ENCODE assay signal across 11 mouse cellular contexts in genomic region chr12:55438058-55438457, GRCm38 (mm10). TPM values are rescaled to one million over a fixed set of nuclear protein-coding genes. Genes with fewer than 3 reads are reported as not detected.
DNase-seq lines count a peak whose midpoint lies in the region; ATAC-seq lines count a peak whose summit lies in the region.
"Had no signal": no experiment of that assay in that cellular context is flagged by ENCODE, and none has a peak within 500 bp of the region (broad histone marks: within the 10 kb centered on the region; RNA-seq: fewer than 3 reads in every experiment).

No protein-coding gene starts in this region.

- no peaks in the 10 kb centered on the region for H3K36me3 ChIP-seq in forebrain, embryonic 10.5 days (replicated peaks)
- H3K36me3 ChIP-seq in forebrain, embryonic 16.5 days (ENCODE audit: control insufficient read depth, insufficient read depth), result no peaks in the 10 kb centered on the region
- H3K36me3 ChIP-seq in lung, embryonic 16.5 days (ENCODE audit: control insufficient read depth, insufficient read depth, low read length), result no peaks in the 10 kb centered on the region
- H3K36me3 ChIP-seq in limb, embryonic 12.5 days, result no peaks in the 10 kb centered on the region
- no peaks in the 10 kb centered on the region for H3K36me3 ChIP-seq in stomach, embryonic 16.5 days (ENCODE audit: control insufficient read depth, insufficient read depth, low read length)

- H3K27ac ChIP-seq in forebrain, embryonic 10.5 days, result peak overlapping the region; percentile 85
- no peak overlapping the region for H3K27ac ChIP-seq in forebrain, embryonic 16.5 days (ENCODE audit: low read length)
- peak overlapping the region; percentile 32; the same call in 1 of the 2 replicates for H3K27ac ChIP-seq in lung, embryonic 16.5 days (ENCODE audit: low read length)
- peak overlapping the region; percentile 92 for H3K27ac ChIP-seq in limb, embryonic 12.5 days
- peak overlapping the region; percentile 65; the same call in 1 of the 2 replicates for H3K27ac ChIP-seq in stomach, embryonic 16.5 days (ENCODE audit: low read length)

- H3K4me2 ChIP-seq in forebrain, embryonic 16.5 days (ENCODE audit: low read length), result no peak overlapping the region
- H3K4me2 ChIP-seq in lung, embryonic 16.5 days (ENCODE audit: low read depth, low read length), result peak overlapping the region; percentile 26
- H3K4me2 ChIP-seq in limb, embryonic 12.5 days, result peak overlapping the region; percentile 45
- H3K4me2 ChIP-seq in stomach, embryonic 16.5 days (ENCODE audit: low read depth, low read length), result no peak overlapping the region

- WGBS in forebrain, embryonic 10.5 days, result 66% methylated on average over 10 of the region's 10 CpGs
- 62% methylated on average over 10 of the region's 10 CpGs for WGBS in forebrain, embryonic 16.5 days
- 75% methylated on average over 10 of the region's 10 CpGs for WGBS in lung, embryonic 16.5 days
- WGBS in limb, embryonic 12.5 days, result 67% methylated on average over 10 of the region's 10 CpGs
- WGBS in stomach, embryonic 16.5 days, result 69% methylated on average over 10 of the region's 10 CpGs

- peaks cover 45% of the 10 kb centered on the region for H3K4me1 ChIP-seq in forebrain, embryonic 10.5 days
- peaks cover 10% of the 10 kb centered on the region for H3K4me1 ChIP-seq in forebrain, embryonic 16.5 days (replicated peaks; ENCODE audit: control insufficient read depth, insufficient read depth, low read length)
- H3K4me1 ChIP-seq in lung, embryonic 16.5 days (replicated peaks; ENCODE audit: control insufficient read depth, insufficient read depth, low read length), result peaks cover 28% of the 10 kb centered on the region
- peaks cover 36% of the 10 kb centered on the region for H3K4me1 ChIP-seq in limb, embryonic 12.5 days (replicated peaks)
- H3K4me1 ChIP-seq in stomach, embryonic 16.5 days (ENCODE audit: control insufficient read depth, insufficient read depth, low read length), result peaks cover 34% of the 10 kb centered on the region

- H3K27me3 ChIP-seq in forebrain, embryonic 10.5 days (ENCODE audit: poor library complexity, severe bottlenecking), result no peaks in the 10 kb centered on the region
- H3K27me3 ChIP-seq in forebrain, embryonic 16.5 days (replicated peaks; ENCODE audit: control insufficient read depth, insufficient read depth, low read length), result no peaks in the 10 kb centered on the region
- no peaks in the 10 kb centered on the region for H3K27me3 ChIP-seq in lung, embryonic 16.5 days (ENCODE audit: control insufficient read depth, insufficient read depth, low read depth, low read length)
- H3K27me3 ChIP-seq in limb, embryonic 12.5 days, result no peaks in the 10 kb centered on the region
- no peaks in the 10 kb centered on the region for H3K27me3 ChIP-seq in stomach, embryonic 16.5 days (ENCODE audit: control insufficient read depth, insufficient read depth, low read length)

- H3K9ac ChIP-seq in forebrain, embryonic 16.5 days (replicated peaks; ENCODE audit: low read depth, low read length), result no peak overlapping the region; the same call in 1 of the 2 replicates
- no peak overlapping the region; the same call in 1 of the 2 replicates for H3K9ac ChIP-seq in lung, embryonic 16.5 days (ENCODE audit: low read length)
- no peak overlapping the region; the same call in 1 of the 2 replicates for H3K9ac ChIP-seq in limb, embryonic 12.5 days (replicated peaks)
- no peak overlapping the region; the same call in 1 of the 2 replicates for H3K9ac ChIP-seq in stomach, embryonic 16.5 days (ENCODE audit: low read length)

- H3K4me3 ChIP-seq in forebrain, embryonic 10.5 days, result peak overlapping the region; percentile 39; the same call in 1 of the 2 replicates
- no peak overlapping the region for H3K4me3 ChIP-seq in forebrain, embryonic 16.5 days (replicated peaks; ENCODE audit: low read length)
- H3K4me3 ChIP-seq in lung, embryonic 16.5 days (ENCODE audit: low read length), result no peak overlapping the region
- H3K4me3 ChIP-seq in limb, embryonic 12.5 days (replicated peaks), result peak overlapping the region; percentile 11; the same call in 1 of the 2 replicates
- no peak overlapping the region for H3K4me3 ChIP-seq in stomach, embryonic 16.5 days (replicated peaks; ENCODE audit: low read length)
- H3K4me3 ChIP-seq: erythroblast, embryonic 14.5 days; myocyte had no signal

- no peak for DNase-seq in forebrain, embryonic 10.5 days (ENCODE audit: extremely low spot score, low spot score)
- DNase-seq in lung, adult 18-20 months, result no peak
- DNase-seq in testis, postnatal 14 days (ENCODE audit: low spot score), result no peak
- DNase-seq in MN1 (ENCODE audit: low spot score), result no peak
- DNase-seq: kidney, adult 9 months had no signal

- H3K9me3 ChIP-seq in forebrain, embryonic 10.5 days, result no peaks in the 10 kb centered on the region
- H3K9me3 ChIP-seq in forebrain, embryonic 16.5 days (ENCODE audit: control insufficient read depth, low read length), result no peaks in the 10 kb centered on the region
- 0 out of 2 replicates have a peak, but pooled peaks cover under 1% of the 10 kb centered on the region for H3K9me3 ChIP-seq in lung, embryonic 16.5 days (ENCODE audit: control insufficient read depth, low read length)
- H3K9me3 ChIP-seq in limb, embryonic 12.5 days, result peaks cover 2% of the 10 kb centered on the region; the same call in 1 of the 2 replicates
- no peaks in the 10 kb centered on the region for H3K9me3 ChIP-seq in stomach, embryonic 16.5 days (replicated peaks; ENCODE audit: control insufficient read depth, low read length)

- no peak for ATAC-seq in forebrain, embryonic 16.5 days
- no peak for ATAC-seq in lung, embryonic 16.5 days (ENCODE audit: low read depth)
- ATAC-seq in limb, embryonic 12.5 days (ENCODE audit: insufficient number of reproducible peaks, insufficient read depth, low FRiP score, low TSS enrichment, low read depth), result no peak
- no peak for ATAC-seq in stomach, embryonic 16.5 days (ENCODE audit: insufficient read depth, low FRiP score)

RNA-seq across cellular contexts. Expression of gene Psma6, which starts 54.0 kb away (rescaled TPM):
- polyA plus RNA-seq in forebrain, embryonic 10.5 days (2016; fragmentation: Nextera tagmentation; extraction: Ambion mirVana), result 501 and 503 TPM in 2 replicates
- 434 and 452 TPM in 2 replicates for polyA plus RNA-seq in forebrain, embryonic 16.5 days (2015; fragmentation: Nextera tagmentation; extraction: Ambion mirVana)
- polyA plus RNA-seq in lung, embryonic 16.5 days (2015; fragmentation: Nextera tagmentation; extraction: Ambion mirVana), result 389 and 394 TPM in 2 replicates
- polyA plus RNA-seq in limb, embryonic 12.5 days (2016; fragmentation: Nextera tagmentation; extraction: Ambion mirVana), result 449 and 458 TPM in 2 replicates
- polyA plus RNA-seq in stomach, embryonic 16.5 days (2015; fragmentation: Nextera tagmentation; extraction: Ambion mirVana), result 359 and 373 TPM in 2 replicates

RNA-seq across cellular contexts. Expression of gene Nfkbia, which starts 54.4 kb away (rescaled TPM):
- 34.3 and 36.1 TPM in 2 replicates for polyA plus RNA-seq in forebrain, embryonic 10.5 days (2016; fragmentation: Nextera tagmentation; extraction: Ambion mirVana)
- 53.4 and 58.5 TPM in 2 replicates for polyA plus RNA-seq in forebrain, embryonic 16.5 days (2015; fragmentation: Nextera tagmentation; extraction: Ambion mirVana)
- polyA plus RNA-seq in lung, embryonic 16.5 days (2015; fragmentation: Nextera tagmentation; extraction: Ambion mirVana), result 130 and 136 TPM in 2 replicates
- polyA plus RNA-seq in limb, embryonic 12.5 days (2016; fragmentation: Nextera tagmentation; extraction: Ambion mirVana), result 85.7 and 94.9 TPM in 2 replicates
- polyA plus RNA-seq in stomach, embryonic 16.5 days (2015; fragmentation: Nextera tagmentation; extraction: Ambion mirVana), result 86.6 and 93.5 TPM in 2 replicates

Comparison
In these comparisons a context has a peak if more than half of its experiments do, and no peak if none do; other contexts are left out.
1. H3K4me3 ChIP-seq: peak in forebrain, embryonic 10.5 days (single experiment) and limb, embryonic 12.5 days (single experiment); none in forebrain, embryonic 16.5 days (single experiment), lung, embryonic 16.5 days (single experiment) and stomach, embryonic 16.5 days (single experiment).
2. H3K4me2 ChIP-seq: peak in lung, embryonic 16.5 days (single experiment) and limb, embryonic 12.5 days (single experiment); none in forebrain, embryonic 16.5 days (single experiment) and stomach, embryonic 16.5 days (single experiment).